ENCODE assay signal across 8 mouse cellular contexts in the genomic region with DNA sequence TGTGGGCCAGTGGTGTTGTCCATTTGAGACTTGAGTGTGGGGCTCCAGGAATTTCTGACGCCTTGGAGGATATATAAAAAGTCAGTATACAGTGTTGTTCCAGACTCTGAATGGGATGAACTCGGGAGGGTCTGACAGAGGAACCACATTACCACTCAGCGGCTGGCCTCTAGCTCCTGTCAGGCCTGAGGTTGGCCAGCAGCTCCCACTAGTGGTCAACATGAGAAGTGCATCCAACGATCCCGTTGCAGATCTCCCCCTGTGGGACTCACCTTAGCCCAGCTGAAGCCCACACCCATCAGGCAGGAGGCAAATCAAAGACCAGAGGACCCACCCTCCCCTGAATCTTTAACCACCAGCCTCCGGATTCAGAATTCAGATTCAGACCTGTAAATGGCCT. TPM values are rescaled to one million over a fixed set of nuclear protein-coding genes. Genes with fewer than 3 reads are reported as not detected.
DNase-seq lines count a peak whose midpoint lies in the region; ATAC-seq and TF ChIP-seq lines count a peak whose summit lies in the region.

No protein-coding gene starts in this region.

- ATAC-seq in cerebellum, adult (ENCODE audit: insufficient number of reproducible peaks, low FRiP score, low TSS enrichment) = peak; percentile 60; the same call in 1 of the 2 replicates
- peak; percentile 57; the same call in 1 of the 2 replicates for ATAC-seq in forebrain, embryonic 15.5 days (replicated peaks)
- peak; percentile 80 to 81 for ATAC-seq in hematopoietic stem cell, adult 5-6 weeks (replicated peaks in 1 of 2; ENCODE audit: insufficient read depth in 1 of 2, low FRiP score in 2 of 2, low TSS enrichment in 1 of 2, low read depth in 1 of 2, poor library complexity in 2 of 2, severe bottlenecking in 2 of 2)

- no peaks in the 10 kb centered on the region for H3K36me3 ChIP-seq in MEL (ENCODE audit: control insufficient read depth in 1 of 2, insufficient read depth in 2 of 2, low read length in 2 of 2)
- no peaks in the 10 kb centered on the region for H3K36me3 ChIP-seq in forebrain, embryonic 15.5 days

- TF ChIP-seq POLR2A in MEL (IDR thresholded peaks at IDR 0.05; ENCODE audit: control insufficient read depth in 1 of 2, insufficient read depth in 1 of 2, low read depth in 1 of 2, low read length in 2 of 2, poor library complexity in 1 of 2) = no peak

- H3K27me3 ChIP-seq in MEL (ENCODE audit: control insufficient read depth in 1 of 2, insufficient read depth in 2 of 2, low read length in 2 of 2) = no peaks in the 10 kb centered on the region
- peaks cover 37% of the 10 kb centered on the region for H3K27me3 ChIP-seq in forebrain, embryonic 15.5 days

- no peak overlapping the region for H3K4me3 ChIP-seq in MEL (ENCODE audit: control insufficient read depth in 1 of 2, insufficient read depth in 1 of 2, low read depth in 2 of 2, low read length in 2 of 2)
- no peak overlapping the region for H3K4me3 ChIP-seq in forebrain, embryonic 15.5 days

- 2% methylated on average over 6 of the region's 6 CpGs for WGBS in forebrain, embryonic 15.5 days

- H3K27ac ChIP-seq in MEL (ENCODE audit: control insufficient read depth, low read depth, low read length) = no peak overlapping the region
- H3K27ac ChIP-seq in forebrain, embryonic 15.5 days (replicated peaks) = no peak overlapping the region

- H3K4me2 ChIP-seq in forebrain, embryonic 15.5 days (replicated peaks) = no peak overlapping the region

- H3K9me3 ChIP-seq in MEL (replicated peaks; ENCODE audit: insufficient read depth, low read length) = no peaks in the 10 kb centered on the region
- H3K9me3 ChIP-seq in forebrain, embryonic 15.5 days = no peaks in the 10 kb centered on the region

- peak; percentile 71 to 92 (median 91) for TF ChIP-seq CTCF in MEL (IDR thresholded peaks at IDR 0.05 in 2 of 3, conservative IDR thresholded peaks at IDR 0.05 in 1 of 3; ENCODE audit: control insufficient read depth in 1 of 3, insufficient read depth in 1 of 3, low read depth in 2 of 3, low read length in 3 of 3, poor library complexity in 1 of 3, severe bottlenecking in 1 of 3)

- DNase-seq in MEL (ENCODE audit: low read depth, low spot score) = peak; percentile 51
- peak; percentile 43 for DNase-seq in layer of hippocampus, adult 9-10 months (ENCODE audit: low spot score)
- DNase-seq in lung, postnatal 10 days = peak; percentile 81
- peak; percentile 43 for DNase-seq in retina, adult 2 months (ENCODE audit: low read depth, low spot score)
- peak; percentile 76 for DNase-seq in thymus, postnatal 36 days

- peak; percentile 65 for TF ChIP-seq RAD21 in MEL (IDR thresholded peaks at IDR 0.05; ENCODE audit: low read depth, low read length)

- no peaks in the 10 kb centered on the region for H3K79me2 ChIP-seq in MEL (ENCODE audit: control insufficient read depth, insufficient read depth, low read length, poor library complexity)

- H3K4me1 ChIP-seq in MEL (ENCODE audit: control insufficient read depth in 1 of 2, insufficient read depth in 2 of 2, low read length in 2 of 2) = no peaks in the 10 kb centered on the region
- peaks cover 16% of the 10 kb centered on the region for H3K4me1 ChIP-seq in forebrain, embryonic 15.5 days

- TF ChIP-seq EP300 in MEL (IDR thresholded peaks at IDR 0.05; ENCODE audit: low read depth in 1 of 2, low read length in 2 of 2) = no peak

- no peak overlapping the region for H3K9ac ChIP-seq in MEL (ENCODE audit: control insufficient read depth, low read depth, low read length, poor library complexity, severe bottlenecking)
- H3K9ac ChIP-seq in forebrain, embryonic 15.5 days (replicated peaks) = no peak overlapping the region

TF ChIP-seq in MEL, 35 proteins besides CTCF, POLR2A, EP300 and RAD21:
- no peak for TF ChIP-seq ELF1 (IDR thresholded peaks at IDR 0.05; ENCODE audit: low read depth, low read length)
- peak; percentile 62 for TF ChIP-seq SMC3 (IDR thresholded peaks at IDR 0.05; ENCODE audit: low read depth, low read length)
- 0 out of 2 replicates have a peak, but pooled peaks have one; percentile 21 for TF ChIP-seq ZC3H11A (IDR thresholded peaks at IDR 0.05; ENCODE audit: low read depth, low read length)

RNA-seq across cellular contexts. Expression of gene Scn5a, which starts 1.9 kb away (rescaled TPM):
- not detected in 2 replicates for total RNA-seq in MEL (2012; rRNA removed)
- polyA plus RNA-seq in MEL (2012; ENCODE audit: insufficient read depth in 1 of 2, insufficient read length in 2 of 2, low read depth in 1 of 2, low replicate concordance in 2 of 2, missing spikeins in 1 of 2) = under 1 TPM in 1 of 2 experiments, not detected in 1; 0.03 TPM
- 0.79 TPM in 2 replicates for polyA plus RNA-seq in forebrain, embryonic 15.5 days (2015; fragmentation: Nextera tagmentation; extraction: Ambion mirVana)
- total RNA-seq in hematopoietic stem cell, adult 5-6 weeks (2017) = not detected in 2 replicates
